Mouse (Mus musculus): ENCODE results near the gene Rad51b.

- TF ChIP-seq POLR2A (IDR thresholded peaks at IDR 0.05; ENCODE audit: insufficient read depth, low read length) (no peak), EP300 (IDR thresholded peaks at IDR 0.05; ENCODE audit: insufficient read depth, low read depth, low read length) (no peak)
Observed at GRCm38 (mm10) chr12:79499809-79500208, 202.7 kb downstream of the Rad51b start.
